Mouse (Mus musculus): ENCODE measurements around the gene Lep.

GRCm38 (mm10) chr6:29021501-29021900 lies 38.5 kb upstream of the Lep start:
- TF ChIP-seq POLR2A (IDR thresholded peaks at IDR 0.05; ENCODE audit: low read depth, low read length) (no peak), CTCF (conservative IDR thresholded peaks at IDR 0.05; ENCODE audit: insufficient read depth, insufficient read length, low read depth, low read length) (no peak)
